Mouse (Mus musculus) embryonic facial prominence, embryonic 11.5 days (tissue): ENCODE measurements around the gene Fpr-rs7. TPM values are rescaled to one million over a fixed set of nuclear protein-coding genes. Genes with fewer than 3 reads are reported as not detected.

Experiments
- ATAC-seq: fragments of 200-750 bp; cut with Nextera tagmentation; replicated peaks from 2 replicates; pipeline ENCODE4 v1.8.0; 2017; ENCODE audit warnings: low read depth; ENCODE audit not compliant: insufficient number of reproducible peaks, low FRiP score, low TSS enrichment
- DNase-seq: peaks from one replicate; pipeline ENCODE4 v3.0.0-alpha.2; 2015; ENCODE audit warnings: low spot score
- H3K27ac ChIP-seq: fragments of 300-500 bp; sonication (generic); replicated peaks from 2 replicates; pipeline ENCODE4 v1.5.1; 2014; ENCODE audit warnings: mild to moderate bottlenecking, low read depth, low read length, control low read depth
- H3K27me3 ChIP-seq: fragments of 300-500 bp; sonication (generic); 2 replicates; pipeline ENCODE4 v1.6.1; 2014; ENCODE audit warnings: mild to moderate bottlenecking, low read length, moderate library complexity, mixed read lengths; ENCODE audit not compliant: control insufficient read depth, insufficient read depth
- H3K36me3 ChIP-seq: fragments of 300-500 bp; sonication (generic); replicated peaks from 2 replicates; pipeline ENCODE4 v1.6.1; 2014; ENCODE audit warnings: low read depth, mild to moderate bottlenecking, low read length, moderate library complexity, mixed read lengths; ENCODE audit not compliant: control insufficient read depth, insufficient read depth
- H3K4me1 ChIP-seq: fragments of 300-500 bp; sonication (generic); 2 replicates; pipeline ENCODE4 v1.6.1; 2014; ENCODE audit warnings: low read length, mixed read lengths; ENCODE audit not compliant: control insufficient read depth, insufficient read depth
- H3K4me2 ChIP-seq: fragments of 300-500 bp; sonication (generic); 2 replicates; pipeline ENCODE4 v1.6.1; 2014; ENCODE audit warnings: low read depth, mild to moderate bottlenecking, control low read depth, low read length, moderate library complexity
- H3K4me3 ChIP-seq: fragments of 300-500 bp; sonication (generic); 2 replicates; pipeline ENCODE4 v1.5.1; 2014; ENCODE audit warnings: low read depth, low read length, control low read depth
- H3K9ac ChIP-seq: fragments of 300-500 bp; sonication (generic); replicated peaks from 2 replicates; pipeline ENCODE4 v1.6.1; 2014; ENCODE audit warnings: mild to moderate bottlenecking, control low read depth, low read length
- H3K9me3 ChIP-seq: fragments of 300-500 bp; sonication (generic); replicated peaks from 2 replicates; pipeline ENCODE4 v1.6.1; 2016; ENCODE audit warnings: mild to moderate bottlenecking, low read length, inconsistent platforms, mixed read lengths; ENCODE audit not compliant: control insufficient read depth
- WGBS: fragments of 180-500 bp; shearing (Covaris S2); extraction: QIAGEN DNeasy Blood & Tissue Kit; methylation state at CpG from one replicate; pipeline ENCODE4 v1.1.7; 2014; 5-methylcytosine and 5-hydroxymethylcytosine counted together
- polyA plus RNA-seq: library from polyadenylated mRNA; unstranded; fragments of >200 nt; fragmentation: Nextera tagmentation; extraction: Ambion mirVana; gene quantifications from 2 replicates; pipeline ENCODE4 v1.2.1, GENCODE M21; 2014

The Fpr-rs7 gene
- polyA plus RNA-seq = not detected in 2 replicates

- no peak within 1 kb of the TSS for H3K4me3 ChIP-seq
- ATAC-seq (no peak), DNase-seq (no peak)
- no peak within 1 kb of the TSS for H3K27ac ChIP-seq
- no peak within 1 kb of the TSS for H3K9ac ChIP-seq
- no peaks in the 10 kb centered on the region for H3K27me3 ChIP-seq
- H3K36me3 ChIP-seq = no peaks in the 10 kb centered on the region
- H3K4me1 ChIP-seq = no peaks in the 10 kb centered on the region
- 0 out of 2 replicates have a peak, but pooled peaks cover 3% of the 10 kb centered on the region for H3K9me3 ChIP-seq
- H3K4me2 ChIP-seq = no peak within 1 kb of the TSS
These were observed at the start of gene Fpr-rs7 for GRCm38 (mm10) chr17:20114126-20114525. Fpr-rs7 (minus strand) TSS chr17:20114226.

GRCm38 (mm10) chr17:20074090-20074489 is 39.9 kb downstream of the Fpr-rs7 start:
- Histone ChIP-seq H3K27ac (no peak overlapping the region), H3K36me3 (no peaks in the 10 kb centered on the region), H3K4me2 (no peak overlapping the region), H3K27me3 (no peaks in the 10 kb centered on the region), H3K4me1 (no peaks in the 10 kb centered on the region), H3K9me3 (no peaks in the 10 kb centered on the region), H3K4me3 (no peak overlapping the region), H3K9ac (no peak overlapping the region)
- ATAC-seq = no peak
- DNase-seq = no peak
- WGBS = 80% methylated on average over 6 of the region's 6 CpGs

GRCm38 (mm10) chr17:20071656-20072396 is 42.2 kb downstream of the Fpr-rs7 start:
- Histone ChIP-seq H3K4me2 (no peak overlapping the region), H3K27me3 (no peaks in the 10 kb centered on the region), H3K4me1 (no peaks in the 10 kb centered on the region), H3K27ac (no peak overlapping the region), H3K9me3 (no peaks in the 10 kb centered on the region), H3K36me3 (no peaks in the 10 kb centered on the region), H3K4me3 (no peak overlapping the region), H3K9ac (no peak overlapping the region)
- DNase-seq (no peak), ATAC-seq (no peak)
- WGBS = 90% methylated on average over 4 of the region's 4 CpGs

Other genes with a start within 250 kb of the Fpr-rs7 start
- not detected in 2 replicates for gene Vmn2r104, start 65.9 kb downstream of the Fpr-rs7 start, polyA plus RNA-seq
- gene Fpr-rs6, start 68.9 kb upstream of the Fpr-rs7 start, polyA plus RNA-seq = not detected in 2 replicates
- not detected in 2 replicates for gene Vmn2r105, start 120.8 kb upstream of the Fpr-rs7 start, polyA plus RNA-seq
- gene Vmn2r106, start 171.3 kb upstream of the Fpr-rs7 start, polyA plus RNA-seq = not detected in 2 replicates
- not detected in 2 replicates for gene Vmn2r107, start 231.0 kb upstream of the Fpr-rs7 start, polyA plus RNA-seq